Mouse (Mus musculus) thymus, adult 2 months (tissue): ENCODE data around the gene Gmcl1. TPM values are rescaled to one million over a fixed set of nuclear protein-coding genes. Genes with fewer than 3 reads are reported as not detected.

Experiments used
- DNase-seq: peaks from one replicate; pipeline ENCODE4 v3.0.0; 2021
- H3K27ac ChIP-seq: fragments of 200-500 bp; 2 replicates; pipeline ENCODE4 v1.5.1; 2012; ENCODE audit warnings: low read length, control low read depth; ENCODE audit not compliant: control insufficient read depth, insufficient read depth
- H3K27me3 ChIP-seq: fragments of 200-500 bp; 2 replicates; pipeline ENCODE4 v1.6.1; 2012; ENCODE audit warnings: mild to moderate bottlenecking, low read length, moderate library complexity, mixed read lengths; ENCODE audit not compliant: control insufficient read depth, insufficient read depth
- H3K36me3 ChIP-seq: fragments of 200-500 bp; 2 replicates; pipeline ENCODE4 v1.6.1; 2012; ENCODE audit warnings: mild to moderate bottlenecking, low read length, moderate library complexity; ENCODE audit not compliant: control insufficient read depth, insufficient read depth
- H3K4me1 ChIP-seq: fragments of 200-500 bp; replicated peaks from 2 replicates; pipeline ENCODE4 v1.6.1; 2012; ENCODE audit warnings: low read length; ENCODE audit not compliant: control insufficient read depth, insufficient read depth
- H3K4me3 ChIP-seq: fragments of 200-500 bp; 2 replicates; pipeline ENCODE4 v1.5.1; 2012; ENCODE audit warnings: mild to moderate bottlenecking, low read length, control low read depth, moderate library complexity; ENCODE audit not compliant: control insufficient read depth, insufficient read depth
- CTCF ChIP-seq: fragments of 200-500 bp; IDR thresholded peaks from 2 replicates; pipeline ENCODE4 v1.5.1; 2012; ENCODE audit warnings: mild to moderate bottlenecking, control low read depth, low read length, moderate library complexity, borderline replicate concordance; ENCODE audit not compliant: control insufficient read depth, poor library complexity, insufficient read depth; ENCODE audit errors: extremely low read depth
- POLR2A ChIP-seq: fragments of 200-500 bp; IDR thresholded peaks from 2 replicates; pipeline ENCODE4 v1.6.1; 2012; ENCODE audit warnings: mild to moderate bottlenecking, low read length, control low read depth, moderate library complexity; ENCODE audit not compliant: control insufficient read depth, poor library complexity, insufficient read depth; ENCODE audit errors: extremely low read depth
- WGBS: fragments of 180-500 bp; shearing (Covaris S2); methylation state at CpG from one replicate; pipeline ENCODE4 v1.1.7; 2018; 5-methylcytosine and 5-hydroxymethylcytosine counted together
- polyA plus RNA-seq: library from polyadenylated mRNA; depleted of rRNA; stranded (reverse); fragments of >200 nt; gene quantifications from 2 replicates; pipeline ENCODE4 v1.2.3, GENCODE M21; 2012

Gene Gmcl1
- polyA plus RNA-seq, 1 experiment = 17.3 TPM

GRCm38 (mm10) chr6:86776001-86776705, 43.0 kb upstream of the Gmcl1 start:
- no peaks in the 10 kb centered on the region for H3K27me3 ChIP-seq
- H3K27ac ChIP-seq = no peak overlapping the region
- H3K4me3 ChIP-seq = no peak overlapping the region
- 95% methylated on average over 8 of the region's 8 CpGs for WGBS
- DNase-seq = no peak
- no peak for TF ChIP-seq CTCF
- TF ChIP-seq POLR2A = no peak
- H3K36me3 ChIP-seq = no peaks in the 10 kb centered on the region
- no peaks in the 10 kb centered on the region for H3K4me1 ChIP-seq

- H3K27ac ChIP-seq = no peak overlapping the region
- TF ChIP-seq CTCF (no peak), POLR2A (no peak)
Measured at GRCm38 (mm10) chr6:86774937-86775336, 41.8 kb upstream of the Gmcl1 start.

GRCm38 (mm10) chr6:86773830-86774229, 40.6 kb upstream of the Gmcl1 start:
- 95% methylated on average over 4 of the region's 4 CpGs for WGBS
- Histone ChIP-seq H3K27me3 (no peaks in the 10 kb centered on the region), H3K4me3 (no peak overlapping the region), H3K4me1 (no peaks in the 10 kb centered on the region), H3K36me3 (no peaks in the 10 kb centered on the region), H3K27ac (no peak overlapping the region)
- DNase-seq = no peak
- TF ChIP-seq POLR2A (no peak), CTCF (no peak)

More at GRCm38 (mm10) chr6:86774937-86775336, 41.8 kb upstream of the Gmcl1 start:
- no peaks in the 10 kb centered on the region for H3K36me3 ChIP-seq
- whole genome bisulfite sequencing = 88% methylated on average over 6 of the region's 6 CpGs
- DNase-seq = no peak
- H3K27me3 ChIP-seq = no peaks in the 10 kb centered on the region
- H3K4me3 ChIP-seq = no peak overlapping the region
- no peaks in the 10 kb centered on the region for H3K4me1 ChIP-seq

- no peaks in the 10 kb centered on the region for H3K4me1 ChIP-seq
- no peaks in the 10 kb centered on the region for H3K36me3 ChIP-seq
- no peak overlapping the region for H3K4me3 ChIP-seq
- 90% methylated on average over 7 of the region's 7 CpGs for WGBS
- H3K27ac ChIP-seq = no peak overlapping the region
- TF ChIP-seq CTCF = no peak
- TF ChIP-seq POLR2A = no peak
- no peaks in the 10 kb centered on the region for H3K27me3 ChIP-seq
- no peak for DNase-seq
Measured at GRCm38 (mm10) chr6:86772631-86773030, 39.4 kb upstream of the Gmcl1 start.

GRCm38 (mm10) chr6:86768938-86769337, 35.8 kb upstream of the Gmcl1 start:
- no peak for TF ChIP-seq CTCF
- TF ChIP-seq POLR2A = no peak
- Histone ChIP-seq H3K27me3 (no peaks in the 10 kb centered on the region), H3K36me3 (no peaks in the 10 kb centered on the region), H3K27ac (no peak overlapping the region), H3K4me1 (no peaks in the 10 kb centered on the region), H3K4me3 (no peak overlapping the region)
- DNase-seq = no peak
- 93% methylated on average over 4 of the region's 4 CpGs for WGBS

- no peaks in the 10 kb centered on the region for H3K4me1 ChIP-seq
- 92% methylated on average over 4 of the region's 4 CpGs for WGBS
- DNase-seq = no peak
- no peak overlapping the region for H3K4me3 ChIP-seq
- TF ChIP-seq POLR2A (no peak), CTCF (no peak)
- no peak overlapping the region for H3K27ac ChIP-seq
- H3K27me3 ChIP-seq = no peaks in the 10 kb centered on the region
- no peaks in the 10 kb centered on the region for H3K36me3 ChIP-seq
Measured at GRCm38 (mm10) chr6:86768186-86768776, 35.1 kb upstream of the Gmcl1 start.
